Mouse (Mus musculus) fibroblast of lung, adult 2 months (primary cell): ENCODE data around the gene Lss.

Experiments
- DNase-seq: peaks from one replicate; pipeline ENCODE4 v3.0.0-alpha.2; 2011; ENCODE audit warnings: low read depth

Gene Lss

GRCm38 (mm10) chr10:76569996-76570685 is 38.8 kb downstream of the Lss start:
- DNase-seq, result no peak

GRCm38 (mm10) chr10:76571070-76571469 is 39.7 kb downstream of the Lss start:
- no peak for DNase-seq

GRCm38 (mm10) chr10:76572151-76572550 is 40.8 kb downstream of the Lss start:
- DNase-seq, result no peak

- DNase-seq, result no peak
Observed at GRCm38 (mm10) chr10:76575374-76575773, 44.0 kb downstream of the Lss start, which contains the start of gene Ftcd. Ftcd (plus strand) TSS chr10:76575648.

GRCm38 (mm10) chr10:76576920-76577319 is 45.5 kb downstream of the Lss start:
- DNase-seq, result no peak

GRCm38 (mm10) chr10:76584138-76584537 is 52.8 kb downstream of the Lss start:
- no peak for DNase-seq

- no peak for DNase-seq
Observed at GRCm38 (mm10) chr10:76586190-76586589, 54.8 kb downstream of the Lss start.

- no peak for DNase-seq
Observed at GRCm38 (mm10) chr10:76590197-76590596, 58.8 kb downstream of the Lss start.

GRCm38 (mm10) chr10:76596338-76596737 is 65.0 kb downstream of the Lss start:
- no peak for DNase-seq

- DNase-seq, result no peak
Observed at GRCm38 (mm10) chr10:76602690-76603089, 71.3 kb downstream of the Lss start.
